Mouse (Mus musculus) G1E (cell line): ENCODE data around the gene Prss50. TPM values are rescaled to one million over a fixed set of nuclear protein-coding genes. Genes with fewer than 3 reads are reported as not detected.

Source experiments
- ATAC-seq: 2 replicates; pipeline ENCODE4 v1.8.0; 2016; ENCODE audit warnings: mild to moderate bottlenecking; ENCODE audit not compliant: insufficient number of reproducible peaks, poor library complexity, low FRiP score, severe bottlenecking; ENCODE audit errors: extremely low read depth
- DNase-seq: peaks from one replicate; pipeline ENCODE4 v3.0.0; 2012; ENCODE audit warnings: low spot score
- H3K27me3 ChIP-seq: 2 replicates; pipeline ENCODE4 v1.6.1; 2012; ENCODE audit warnings: mild to moderate bottlenecking, low read length, inconsistent platforms; ENCODE audit not compliant: insufficient read depth
- H3K36me3 ChIP-seq: replicated peaks from 2 replicates; pipeline ENCODE3; 2012; ENCODE audit warnings: mild to moderate bottlenecking, inconsistent platforms
- H3K4me1 ChIP-seq: 2 replicates; pipeline ENCODE4 v1.6.1; 2012; ENCODE audit warnings: low read depth, low read length, inconsistent platforms, mixed read lengths; ENCODE audit not compliant: insufficient read depth
- H3K4me3 ChIP-seq: 2 replicates; pipeline ENCODE4 v1.5.1; 2012; ENCODE audit warnings: low read depth, mild to moderate bottlenecking, inconsistent platforms, low read length, moderate library complexity, mixed read lengths
- H3K9me3 ChIP-seq: replicated peaks from 2 replicates; pipeline ENCODE4 v1.6.1; 2012; ENCODE audit warnings: inconsistent platforms
- CTCF ChIP-seq: IDR thresholded peaks from 2 replicates; pipeline ENCODE4 v1.5.1; 2012; ENCODE audit warnings: low read depth, low read length, inconsistent platforms, mixed read lengths
- GATA1 ChIP-seq: IDR thresholded peaks from 2 replicates; pipeline ENCODE4 v1.6.1; 2012; ENCODE audit warnings: borderline replicate concordance, low read length, inconsistent platforms, mixed read lengths
- GATA2 ChIP-seq: IDR thresholded peaks from 2 replicates; pipeline ENCODE4 v1.6.1; 2012; ENCODE audit warnings: low read depth, low read length, inconsistent platforms, borderline replicate concordance
- POLR2AphosphoS5 ChIP-seq: IDR thresholded peaks from 2 replicates; pipeline ENCODE4 v1.6.1; 2012; ENCODE audit warnings: low read depth, low read length, inconsistent platforms; ENCODE audit not compliant: insufficient replicate concordance
- TAL1 ChIP-seq: conservative IDR thresholded peaks from 2 replicates; pipeline ENCODE4 v1.6.1; 2012; ENCODE audit warnings: low read depth, low read length, inconsistent platforms, mixed read lengths
- polyA plus RNA-seq: library from polyadenylated mRNA; stranded (reverse); fragments of >175 nt; gene quantifications from 2 replicates; pipeline ENCODE4 v1.2.3, GENCODE M21; 2012
- total RNA-seq, 2 experiments: library from RNA; stranded (forward) in 1 of 2; stranded (reverse) in 1 of 2; fragments of 200-1000 nt in 1 of 2; fragments of >200 nt in 1 of 2; fragmentation: Nextera tagmentation in 1 of 2; gene quantifications; 2 replicates each; pipeline ENCODE4 v1.2.3; 2014 to 2017

Gene Prss50
- total and polyA plus RNA-seq, 3 experiments, result not detected

DNA sequence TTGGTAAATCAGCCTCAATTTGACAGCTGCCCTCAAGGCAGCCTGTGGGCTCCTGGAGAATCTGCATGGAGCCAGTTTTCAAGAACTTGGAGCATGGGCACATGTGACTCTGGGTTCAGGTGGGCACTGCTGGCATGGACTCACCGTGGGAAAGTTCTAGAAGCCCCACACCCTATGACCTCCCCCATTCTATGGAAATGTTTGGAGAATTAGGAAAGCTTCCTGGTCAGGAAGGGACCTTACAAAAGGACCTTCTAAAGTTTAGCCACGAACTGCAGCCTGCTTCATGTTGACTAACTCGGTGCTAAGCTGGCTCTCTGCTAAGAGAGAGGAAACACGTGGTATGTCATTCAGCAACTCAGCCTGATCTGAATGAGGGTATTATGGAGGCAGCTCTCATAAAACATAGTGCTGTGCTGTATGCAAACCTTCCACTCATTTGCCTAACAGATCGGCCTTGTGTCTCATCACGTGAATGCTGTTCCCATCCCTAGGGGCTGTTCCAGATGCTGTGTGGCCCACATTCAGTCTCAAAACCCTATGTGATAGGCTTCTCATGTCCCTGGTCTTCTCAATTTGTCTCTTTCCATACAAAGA, 51.7 kb downstream of the Prss50 start:
- ATAC-seq, result no peak
- no peaks in the 10 kb centered on the region for H3K36me3 ChIP-seq

More for the DNA sequence above, 51.7 kb downstream of the Prss50 start:
- no peak overlapping the region for H3K4me3 ChIP-seq
- H3K4me1 ChIP-seq, result peaks cover 7% of the 10 kb centered on the region
- DNase-seq, result no peak
- H3K27me3 ChIP-seq, result peaks cover 3% of the 10 kb centered on the region; the same call in 1 of the 2 replicates
- TF ChIP-seq GATA2, result no peak
- TF ChIP-seq TAL1, result no peak
- no peak for TF ChIP-seq CTCF
- no peak for TF ChIP-seq GATA1
- no peak for TF ChIP-seq POLR2AphosphoS5
- no peaks in the 10 kb centered on the region for H3K9me3 ChIP-seq

Other genes starting within 250 kb of the Prss50 start
- 1.3 TPM in 1 of 2 replicates, not detected in the other for gene Nradd, start 233.5 kb upstream of the Prss50 start, total RNA-seq (2014; fragmentation: Nextera tagmentation)
- 5.8 and 7.3 TPM in 2 replicates for gene Nradd, start 233.5 kb upstream of the Prss50 start, total RNA-seq (2017)
- 1.8 and 2.2 TPM in 2 replicates for gene Nradd, start 233.5 kb upstream of the Prss50 start, polyA plus RNA-seq
- gene Nbeal2, start 203.8 kb upstream of the Prss50 start, total RNA-seq (2014; fragmentation: Nextera tagmentation), result 26.1 and 37.4 TPM in 2 replicates
- gene Nbeal2, start 203.8 kb upstream of the Prss50 start, total RNA-seq (2017), result 28.1 and 32.5 TPM in 2 replicates
- gene Nbeal2, start 203.8 kb upstream of the Prss50 start, polyA plus RNA-seq, result 56.7 and 64.7 TPM in 2 replicates
- 36.2 TPM in 2 replicates for gene Ccdc12, start 201.5 kb upstream of the Prss50 start, total RNA-seq (2014; fragmentation: Nextera tagmentation)
- gene Ccdc12, start 201.5 kb upstream of the Prss50 start, total RNA-seq (2017), result 202 and 222 TPM in 2 replicates
- gene Ccdc12, start 201.5 kb upstream of the Prss50 start, polyA plus RNA-seq, result 331 and 365 TPM in 2 replicates
- not detected in 2 replicates for gene Myl3, start 116.1 kb upstream of the Prss50 start, total RNA-seq (2014; fragmentation: Nextera tagmentation)
- 0.12 TPM in 1 of 2 replicates, not detected in the other for gene Myl3, start 116.1 kb upstream of the Prss50 start, total RNA-seq (2017)
- gene Myl3, start 116.1 kb upstream of the Prss50 start, polyA plus RNA-seq, result not detected in 2 replicates
- gene Pth1r, start 110.8 kb upstream of the Prss50 start, total RNA-seq (2014; fragmentation: Nextera tagmentation), result not detected in 2 replicates
- gene Pth1r, start 110.8 kb upstream of the Prss50 start, total RNA-seq (2017), result not detected in 2 replicates
- 0.03 TPM in 1 of 2 replicates, not detected in the other for gene Pth1r, start 110.8 kb upstream of the Prss50 start, polyA plus RNA-seq
- 0.44 and 2.3 TPM in 2 replicates for gene Prss42, start 59.8 kb upstream of the Prss50 start, total RNA-seq (2014; fragmentation: Nextera tagmentation)
- 0.44 and 0.58 TPM in 2 replicates for gene Prss42, start 59.8 kb upstream of the Prss50 start, total RNA-seq (2017)
- gene Prss42, start 59.8 kb upstream of the Prss50 start, polyA plus RNA-seq, result 0.53 and 0.79 TPM in 2 replicates
- not detected in 2 replicates for gene Prss44, start 44.0 kb upstream of the Prss50 start, total RNA-seq (2014; fragmentation: Nextera tagmentation)
- 0.12 and 0.27 TPM in 2 replicates for gene Prss44, start 44.0 kb upstream of the Prss50 start, total RNA-seq (2017)
- not detected in 2 replicates for gene Prss44, start 44.0 kb upstream of the Prss50 start, polyA plus RNA-seq
- not detected in 2 replicates for gene Prss43, start 31.3 kb upstream of the Prss50 start, total RNA-seq (2014; fragmentation: Nextera tagmentation)
- gene Prss43, start 31.3 kb upstream of the Prss50 start, total RNA-seq (2017), result 0.05 TPM in 1 of 2 replicates, not detected in the other
- gene Prss43, start 31.3 kb upstream of the Prss50 start, polyA plus RNA-seq, result not detected in 2 replicates
- not detected in 2 replicates for gene Prss45, start 23.4 kb upstream of the Prss50 start, total RNA-seq (2014; fragmentation: Nextera tagmentation)
- 0.11 TPM in 1 of 2 replicates, not detected in the other for gene Prss45, start 23.4 kb upstream of the Prss50 start, total RNA-seq (2017)
- gene Prss45, start 23.4 kb upstream of the Prss50 start, polyA plus RNA-seq, result not detected in 2 replicates
- gene Prss46, start 13.5 kb upstream of the Prss50 start, total RNA-seq (2014; fragmentation: Nextera tagmentation), result not detected in 2 replicates
- gene Prss46, start 13.5 kb upstream of the Prss50 start, total RNA-seq (2017), result not detected in 2 replicates
- gene Prss46, start 13.5 kb upstream of the Prss50 start, polyA plus RNA-seq, result not detected in 2 replicates
- gene Als2cl, start 21.9 kb downstream of the Prss50 start, total RNA-seq (2014; fragmentation: Nextera tagmentation), result not detected in 2 replicates
- gene Als2cl, start 21.9 kb downstream of the Prss50 start, total RNA-seq (2017), result not detected in 2 replicates
- not detected in 2 replicates for gene Als2cl, start 21.9 kb downstream of the Prss50 start, polyA plus RNA-seq
- gene Tmie, start 22.1 kb downstream of the Prss50 start, total RNA-seq (2014; fragmentation: Nextera tagmentation), result not detected in 2 replicates
- gene Tmie, start 22.1 kb downstream of the Prss50 start, total RNA-seq (2017), result 0.11 TPM in 1 of 2 replicates, not detected in the other
- not detected in 2 replicates for gene Tmie, start 22.1 kb downstream of the Prss50 start, polyA plus RNA-seq
- not detected in 2 replicates for gene Fam240a, start 58.9 kb downstream of the Prss50 start, total RNA-seq (2014; fragmentation: Nextera tagmentation)
- not detected in 2 replicates for gene Fam240a, start 58.9 kb downstream of the Prss50 start, total RNA-seq (2017)
- gene Fam240a, start 58.9 kb downstream of the Prss50 start, polyA plus RNA-seq, result not detected in 2 replicates
- not detected in 2 replicates for gene Tdgf1, start 88.2 kb downstream of the Prss50 start, total RNA-seq (2014; fragmentation: Nextera tagmentation)
- gene Tdgf1, start 88.2 kb downstream of the Prss50 start, total RNA-seq (2017), result 0.60 TPM in 1 of 2 replicates, not detected in the other
- gene Tdgf1, start 88.2 kb downstream of the Prss50 start, polyA plus RNA-seq, result not detected in 2 replicates
- not detected in 2 replicates for gene Lrrc2, start 93.6 kb downstream of the Prss50 start, total RNA-seq (2014; fragmentation: Nextera tagmentation)
- 0.06 and 0.16 TPM in 2 replicates for gene Lrrc2, start 93.6 kb downstream of the Prss50 start, total RNA-seq (2017)
- gene Lrrc2, start 93.6 kb downstream of the Prss50 start, polyA plus RNA-seq, result not detected in 2 replicates
- gene Rtp3, start 132.6 kb downstream of the Prss50 start, total RNA-seq (2014; fragmentation: Nextera tagmentation), result not detected in 2 replicates
- 0.16 TPM in 1 of 2 replicates, not detected in the other for gene Rtp3, start 132.6 kb downstream of the Prss50 start, total RNA-seq (2017)
- not detected in 2 replicates for gene Rtp3, start 132.6 kb downstream of the Prss50 start, polyA plus RNA-seq
- not detected in 2 replicates for gene Ltf, start 161.3 kb downstream of the Prss50 start, total RNA-seq (2014; fragmentation: Nextera tagmentation)
- gene Ltf, start 161.3 kb downstream of the Prss50 start, total RNA-seq (2017), result 0.16 TPM in 1 of 2 replicates, not detected in the other
- gene Ltf, start 161.3 kb downstream of the Prss50 start, polyA plus RNA-seq, result not detected in 2 replicates
- gene Ccrl2, start 199.6 kb downstream of the Prss50 start, total RNA-seq (2014; fragmentation: Nextera tagmentation), result 32.2 and 44.7 TPM in 2 replicates
- gene Ccrl2, start 199.6 kb downstream of the Prss50 start, total RNA-seq (2017), result 20.9 and 21.0 TPM in 2 replicates
- 0.18 and 0.78 TPM in 2 replicates for gene Ccrl2, start 199.6 kb downstream of the Prss50 start, polyA plus RNA-seq